Mouse (Mus musculus) liver, adult 2 months (tissue): Measurements from ENCODE around the gene 4930442H23Rik. TPM values are rescaled to one million over a fixed set of nuclear protein-coding genes. Genes with fewer than 3 reads are reported as not detected.

Experiments
- DNase-seq: peaks from one replicate; pipeline ENCODE4 v3.0.0-alpha.2; 2011; ENCODE audit warnings: low read depth, low spot score; ENCODE audit errors: extremely low read depth
- H3K27ac ChIP-seq: fragments of 200-500 bp; replicated peaks from 2 replicates; pipeline ENCODE4 v1.5.1; 2012; ENCODE audit warnings: low read depth, mild to moderate bottlenecking, control low read depth, inconsistent platforms, low read length; ENCODE audit not compliant: insufficient read depth
- H3K27me3 ChIP-seq: fragments of 200-500 bp; 2 replicates; pipeline ENCODE4 v1.6.1; 2012; ENCODE audit warnings: mild to moderate bottlenecking, moderate library complexity, low read length, inconsistent platforms; ENCODE audit not compliant: control insufficient read depth, insufficient read depth
- H3K36me3 ChIP-seq: fragments of 200-500 bp; 2 replicates; pipeline ENCODE4 v1.6.1; 2012; ENCODE audit warnings: low read length, inconsistent platforms; ENCODE audit not compliant: control insufficient read depth, insufficient read depth
- H3K4me1 ChIP-seq: fragments of 200-500 bp; 2 replicates; pipeline ENCODE4 v1.6.1; 2011; ENCODE audit warnings: low read length; ENCODE audit not compliant: control insufficient read depth, insufficient read depth
- H3K4me3 ChIP-seq: fragments of 200-500 bp; 2 replicates; pipeline ENCODE4 v1.5.1; 2011; ENCODE audit warnings: low read depth, mild to moderate bottlenecking, control low read depth, low read length, moderate library complexity; ENCODE audit not compliant: insufficient read depth
- H3K79me2 ChIP-seq: fragments of 200-500 bp; 2 replicates; pipeline ENCODE4 v1.6.1; 2012; ENCODE audit warnings: inconsistent platforms, mild to moderate bottlenecking, low read length, moderate library complexity; ENCODE audit not compliant: control insufficient read depth, insufficient read depth
- H3K9ac ChIP-seq: fragments of 200-500 bp; 2 replicates; pipeline ENCODE4 v1.6.1; 2012; ENCODE audit warnings: low read depth, mild to moderate bottlenecking, control low read depth, inconsistent platforms, low read length
- CTCF ChIP-seq: fragments of 200-500 bp; IDR thresholded peaks from 2 replicates; pipeline ENCODE4 v1.5.1; 2011; ENCODE audit warnings: low read depth, low read length, control low read depth
- POLR2A ChIP-seq: fragments of 200-500 bp; IDR thresholded peaks from 2 replicates; pipeline ENCODE4 v1.6.1; 2011; ENCODE audit warnings: low read length, control low read depth; ENCODE audit not compliant: insufficient read depth; ENCODE audit errors: extremely low read depth
- WGBS: fragments of 180-500 bp; shearing (Covaris S2); methylation state at CpG from one replicate; pipeline ENCODE4 v1.1.7; 2018; 5-methylcytosine and 5-hydroxymethylcytosine counted together
- polyA plus RNA-seq: library from polyadenylated mRNA; depleted of rRNA; stranded (reverse); fragments of >200 nt; gene quantifications from 2 replicates; pipeline ENCODE4 v1.2.3, GENCODE M21; 2012
- total RNA-seq: library from RNA; depleted of rRNA; stranded (reverse); fragments of >200 nt; gene quantifications from 2 replicates; pipeline ENCODE4 v1.2.3, GENCODE M21; 2014

Gene 4930442H23Rik
- total and polyA plus RNA-seq, 2 experiments = not detected

GRCm38 (mm10) chr10:81140717-81141454 is 42.8 kb downstream of the 4930442H23Rik start:
- H3K9ac ChIP-seq = peak overlapping the region; percentile 41
- peaks cover 80% of the 10 kb centered on the region for H3K79me2 ChIP-seq
- peak overlapping the region; percentile 20 for H3K4me3 ChIP-seq
- H3K36me3 ChIP-seq = peaks cover 4% of the 10 kb centered on the region; the same call in 1 of the 2 replicates
- peak overlapping the region; percentile 15 for H3K27ac ChIP-seq
- H3K27me3 ChIP-seq = no peaks in the 10 kb centered on the region
- 10% methylated on average over 10 of the region's 10 CpGs for WGBS
- H3K4me1 ChIP-seq = peaks cover 20% of the 10 kb centered on the region
- no peak for TF ChIP-seq POLR2A
- peak; percentile 58 for DNase-seq

DNA sequence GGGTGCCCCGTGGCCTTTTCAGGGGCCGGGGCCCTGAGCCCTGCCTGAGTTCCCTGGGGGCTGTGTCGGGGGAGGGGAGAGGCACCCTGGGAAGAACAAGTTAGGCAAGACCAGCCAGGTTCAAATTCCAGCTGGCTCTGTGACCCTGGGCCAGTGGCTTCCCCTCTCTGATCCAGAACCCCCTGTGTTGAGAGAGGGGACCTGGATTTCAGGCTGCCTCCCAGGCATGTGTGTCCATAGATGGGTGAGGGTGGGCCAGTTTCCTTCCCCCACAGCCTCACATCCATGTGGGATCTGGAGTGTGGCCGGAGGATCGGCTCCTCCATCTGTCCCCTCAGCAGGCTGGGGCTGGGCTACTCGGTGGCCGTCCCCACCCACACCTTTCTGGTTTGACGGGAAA is 43.6 kb downstream of the 4930442H23Rik start:
- peaks cover 72% of the 10 kb centered on the region for H3K79me2 ChIP-seq
- WGBS = 13% methylated on average over 8 of the region's 8 CpGs
- H3K27ac ChIP-seq = peak overlapping the region; percentile 19
- peak overlapping the region; percentile 20; the same call in 1 of the 2 replicates for H3K4me3 ChIP-seq
- no peaks in the 10 kb centered on the region for H3K27me3 ChIP-seq
- TF ChIP-seq CTCF (no peak), POLR2A (no peak)
- peak overlapping the region; percentile 32 for H3K9ac ChIP-seq
- H3K36me3 ChIP-seq = peaks cover 4% of the 10 kb centered on the region; the same call in 1 of the 2 replicates
- H3K4me1 ChIP-seq = peaks cover 20% of the 10 kb centered on the region
- DNase-seq = peak; percentile 44

- peak overlapping the region; percentile 32 for H3K9ac ChIP-seq
- H3K79me2 ChIP-seq = peaks cover 67% of the 10 kb centered on the region
- H3K4me1 ChIP-seq = peaks cover 22% of the 10 kb centered on the region
- peak overlapping the region; percentile 19 for H3K27ac ChIP-seq
- H3K27me3 ChIP-seq = no peaks in the 10 kb centered on the region
- H3K4me3 ChIP-seq = peak overlapping the region; percentile 5; the same call in 1 of the 2 replicates
- no peak for DNase-seq
- 53% methylated on average over 4 of the region's 4 CpGs for WGBS
- TF ChIP-seq CTCF (no peak), POLR2A (no peak)
- H3K36me3 ChIP-seq = 0 out of 2 replicates have a peak, but pooled peaks cover 2% of the 10 kb centered on the region
These were observed 44.2 kb downstream of the 4930442H23Rik start for GRCm38 (mm10) chr10:81139529-81139846.

GRCm38 (mm10) chr10:81138821-81139528 is 44.7 kb downstream of the 4930442H23Rik start:
- H3K9ac ChIP-seq = peak overlapping the region; percentile 84
- peak; percentile 53 for DNase-seq
- H3K27me3 ChIP-seq = no peaks in the 10 kb centered on the region
- peaks cover 22% of the 10 kb centered on the region for H3K4me1 ChIP-seq
- WGBS = 14% methylated on average over 11 of the region's 11 CpGs
- H3K27ac ChIP-seq = peak overlapping the region; percentile 19
- 0 out of 2 replicates have a peak, but pooled peaks cover 2% of the 10 kb centered on the region for H3K36me3 ChIP-seq
- H3K4me3 ChIP-seq = peak overlapping the region; percentile 92
- peaks cover 62% of the 10 kb centered on the region for H3K79me2 ChIP-seq
- no peak for TF ChIP-seq POLR2A
- no peak for TF ChIP-seq CTCF

DNA sequence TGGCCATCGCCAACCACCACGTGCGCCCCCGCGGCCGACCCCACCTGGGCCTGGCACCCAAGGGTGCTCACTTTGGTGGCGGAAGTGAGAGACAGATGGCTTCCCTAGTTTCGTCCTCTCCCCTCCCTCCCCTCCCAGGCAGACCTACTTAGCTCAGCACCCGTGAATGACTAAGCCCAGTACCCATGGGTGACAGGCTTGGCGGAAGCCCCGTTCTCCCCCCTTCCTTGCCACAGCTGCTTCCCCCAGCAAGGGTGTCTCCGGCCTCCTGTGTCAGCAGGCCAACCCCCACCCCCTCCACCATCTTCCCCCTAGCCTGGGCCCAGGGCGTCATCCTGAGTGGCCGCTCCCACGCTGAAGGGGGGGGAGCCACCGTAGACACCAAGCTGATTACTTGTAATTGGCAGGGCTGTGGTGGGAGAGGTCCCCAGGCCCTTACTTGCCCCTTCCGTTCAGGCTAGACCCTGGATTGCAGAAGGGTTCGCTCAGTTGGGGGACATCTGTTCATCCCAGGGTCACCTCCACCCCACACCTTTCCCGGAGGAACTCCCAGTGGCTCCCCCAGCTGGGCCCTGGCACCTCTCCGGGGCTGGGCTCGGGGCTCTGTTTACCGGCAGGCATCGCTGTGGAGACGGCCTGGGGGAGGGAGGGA is 45.4 kb downstream of the 4930442H23Rik start:
- Histone ChIP-seq H3K27me3 (no peaks in the 10 kb centered on the region), H3K4me1 (peaks cover 22% of the 10 kb centered on the region), H3K36me3 (no peaks in the 10 kb centered on the region), H3K9ac (peak overlapping the region; percentile 84), H3K79me2 (peaks cover 55% of the 10 kb centered on the region), H3K27ac (peak overlapping the region; percentile 93), H3K4me3 (peak overlapping the region; percentile 92)
- DNase-seq = peak; percentile 30
- no peak for TF ChIP-seq POLR2A
- no peak for TF ChIP-seq CTCF
- 0% methylated on average over 24 of the region's 24 CpGs for WGBS
